Mouse (Mus musculus) naive thymus-derived CD4-positive, alpha-beta T cell, adult 2 months (primary cell): ENCODE measurements around the gene Abcg3.
A peak's percentile ranks its signal among the peaks of the same experiment; 100 is the strongest.
"Not testable (repeated sequence)": the region's sequence is repeated elsewhere in the genome, so short reads cannot be mapped to it uniquely, and the experiment has no call there.

Experiments used
- DNase-seq: peaks from one replicate; pipeline ENCODE4 v3.0.0-alpha.2; 2011; ENCODE audit warnings: low read depth

Gene Abcg3

GRCm38 (mm10) chr5:104982535-104982934 is at the start of gene Abcg3:
Gene Abcg3, minus strand, starts transcription at chr5:104982718.
- peak; percentile 62 for DNase-seq

GRCm38 (mm10) chr5:105012551-105012950 is 30.0 kb upstream of the Abcg3 start:
- DNase-seq: no peak

GRCm38 (mm10) chr5:105011570-105011969 is 29.1 kb upstream of the Abcg3 start:
- no peak for DNase-seq

GRCm38 (mm10) chr5:105010376-105010775 is 27.9 kb upstream of the Abcg3 start:
- DNase-seq: peak; percentile 54

GRCm38 (mm10) chr5:104989411-104989810 is 6.9 kb upstream of the Abcg3 start:
- no peak for DNase-seq

- no peak for DNase-seq
These were observed 5.5 kb upstream of the Abcg3 start for GRCm38 (mm10) chr5:104988000-104988399.

GRCm38 (mm10) chr5:104986706-104987105 is 4.2 kb upstream of the Abcg3 start:
- DNase-seq: peak; percentile 87

GRCm38 (mm10) chr5:104979040-104979513 is 3.4 kb downstream of the Abcg3 start:
- no peak for DNase-seq

- DNase-seq: peak; percentile 49
These were observed 24.3 kb downstream of the Abcg3 start for GRCm38 (mm10) chr5:104958141-104958793.

- no peak for DNase-seq
These were observed 27.3 kb downstream of the Abcg3 start for GRCm38 (mm10) chr5:104955208-104955607.

GRCm38 (mm10) chr5:104946951-104947350 is 35.6 kb downstream of the Abcg3 start:
- no peak for DNase-seq

- DNase-seq: no peak
These were observed 48.4 kb downstream of the Abcg3 start for GRCm38 (mm10) chr5:104934148-104934547.

GRCm38 (mm10) chr5:104906556-104906955 is 76.0 kb downstream of the Abcg3 start:
- DNase-seq: not testable (repeated sequence)
